Mouse (Mus musculus) MEL (cell line): ENCODE results near the gene Gpr18.

Source experiments
- CHD1 ChIP-seq: IDR thresholded peaks from 2 replicates; pipeline ENCODE4 v1.6.1; 2012; ENCODE audit warnings: low read depth, mild to moderate bottlenecking, inconsistent platforms, low read length, improper control_type of control experiment
- CHD2 ChIP-seq: IDR thresholded peaks from 2 replicates; pipeline ENCODE4 v1.6.1; 2011; ENCODE audit warnings: low read length, improper control_type of control experiment
- CTCF ChIP-seq, 3 experiments: IDR thresholded peaks in 2 of 3; conservative IDR thresholded peaks in 1 of 3; 2 replicates each; pipeline ENCODE4 v1.5.1; 2011 to 2012; ENCODE audit warnings: low read length in 3 of 3, low read depth in 2 of 3, mild to moderate bottlenecking in 2 of 3, improper control_type of control experiment in 1 of 3, inconsistent platforms in 1 of 3, mixed read lengths in 1 of 3, moderate library complexity in 1 of 3; ENCODE audit not compliant: control insufficient read depth in 1 of 3, insufficient read depth in 1 of 3, poor library complexity in 1 of 3, severe bottlenecking in 1 of 3
- E2F4 ChIP-seq: IDR thresholded peaks from 2 replicates; pipeline ENCODE4 v1.6.1; 2011; ENCODE audit warnings: low read depth, low read length, improper control_type of control experiment, borderline replicate concordance
- EP300 ChIP-seq, 2 experiments: IDR thresholded peaks; 2 replicates each; pipeline ENCODE4 v1.6.1; 2011; ENCODE audit warnings: improper control_type of control experiment in 2 of 2, low read length in 2 of 2, low read depth in 1 of 2, mild to moderate bottlenecking in 1 of 2
- GATA1 ChIP-seq: IDR thresholded peaks from 2 replicates; pipeline ENCODE4 v1.6.1; 2011; ENCODE audit warnings: low read depth, low read length, improper control_type of control experiment
- JUND ChIP-seq: IDR thresholded peaks from 2 replicates; pipeline ENCODE4 v1.6.1; 2011; ENCODE audit warnings: low read depth, mild to moderate bottlenecking, improper control_type of control experiment, low read length
- MEF2A ChIP-seq: IDR thresholded peaks from 2 replicates; pipeline ENCODE4 v1.6.1; 2014; ENCODE audit warnings: low read depth, mild to moderate bottlenecking, inconsistent platforms, low read length, improper control_type of control experiment; ENCODE audit not compliant: poor library complexity, insufficient replicate concordance, severe bottlenecking; ENCODE audit errors: extremely low read depth
- POLR2A ChIP-seq, 2 experiments: IDR thresholded peaks; 2 replicates each; pipeline ENCODE4 v1.6.1; 2011 to 2012; ENCODE audit warnings: low read length in 2 of 2, mild to moderate bottlenecking in 2 of 2, control low read depth in 1 of 2, improper control_type of control experiment in 1 of 2, low read depth in 1 of 2, moderate library complexity in 1 of 2; ENCODE audit not compliant: control insufficient read depth in 1 of 2, insufficient read depth in 1 of 2, poor library complexity in 1 of 2
- SIN3A ChIP-seq: IDR thresholded peaks from 2 replicates; pipeline ENCODE4 v1.6.1; 2012; ENCODE audit warnings: low read length, improper control_type of control experiment, inconsistent platforms
- UBTF ChIP-seq: IDR thresholded peaks from 2 replicates; pipeline ENCODE4 v1.6.1; 2012; ENCODE audit warnings: low read depth, mild to moderate bottlenecking, inconsistent platforms, low read length, improper control_type of control experiment, moderate library complexity, borderline replicate concordance; ENCODE audit not compliant: insufficient read depth
- USF1 ChIP-seq: IDR thresholded peaks from 2 replicates; pipeline ENCODE4 v1.6.1; 2014; ENCODE audit warnings: low read depth, mild to moderate bottlenecking, inconsistent platforms, low read length, improper control_type of control experiment, moderate library complexity
- USF2 ChIP-seq, 2 experiments: IDR thresholded peaks; 2 replicates each; pipeline ENCODE4 v1.6.1; 2011 to 2012; ENCODE audit warnings: improper control_type of control experiment in 2 of 2, low read length in 2 of 2, borderline replicate concordance in 1 of 2, inconsistent platforms in 1 of 2, low read depth in 1 of 2, mild to moderate bottlenecking in 1 of 2; ENCODE audit not compliant: insufficient read depth in 1 of 2

DNA sequence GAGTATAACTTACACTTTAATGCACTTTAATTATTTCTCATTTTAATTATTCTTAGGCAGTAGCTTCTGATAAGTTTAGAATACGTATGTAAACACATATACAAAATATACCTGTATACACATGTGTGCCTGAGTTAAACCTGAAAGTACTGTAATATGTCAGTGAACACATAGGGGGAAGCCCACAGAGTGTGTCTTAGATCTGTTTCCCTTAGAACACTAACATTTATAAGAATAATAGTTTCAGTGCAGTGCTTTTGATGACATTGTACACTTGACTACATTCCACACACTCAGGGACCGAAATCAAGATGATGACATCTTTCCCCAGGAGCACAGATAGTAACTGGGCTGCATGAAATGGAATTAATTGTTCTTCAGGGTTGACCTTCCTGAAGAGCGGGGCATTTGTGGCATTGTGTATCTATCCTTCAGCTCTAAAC lies 44.0 kb upstream of the Gpr18 start:
- no peak for TF ChIP-seq EP300 (IDR thresholded peaks at IDR 0.05; ENCODE audit: low read depth in 1 of 2, low read length in 2 of 2)
- TF ChIP-seq GATA1 = no peak
- TF ChIP-seq USF1 = no peak
- no peak for TF ChIP-seq UBTF
- TF ChIP-seq POLR2A (IDR thresholded peaks at IDR 0.05; ENCODE audit: control insufficient read depth in 1 of 2, insufficient read depth in 1 of 2, low read depth in 1 of 2, low read length in 2 of 2, poor library complexity in 1 of 2) = no peak
- TF ChIP-seq CTCF (IDR thresholded peaks at IDR 0.05 in 2 of 3, conservative IDR thresholded peaks at IDR 0.05 in 1 of 3; ENCODE audit: control insufficient read depth in 1 of 3, insufficient read depth in 1 of 3, low read depth in 2 of 3, low read length in 3 of 3, poor library complexity in 1 of 3, severe bottlenecking in 1 of 3) = no peak
- no peak for TF ChIP-seq MEF2A
- no peak for TF ChIP-seq JUND
- no peak for TF ChIP-seq USF2 (IDR thresholded peaks at IDR 0.05; ENCODE audit: borderline replicate concordance in 1 of 2, insufficient read depth in 1 of 2, low read depth in 1 of 2, low read length in 2 of 2)
- TF ChIP-seq CHD1 = no peak
- no peak for TF ChIP-seq E2F4
- TF ChIP-seq CHD2 = no peak
- TF ChIP-seq SIN3A = no peak
